Mouse (Mus musculus) kidney, embryonic 14.5 days (tissue): ENCODE data around the gene H2al1o. TPM values are rescaled to one million over a fixed set of nuclear protein-coding genes. Genes with fewer than 3 reads are reported as not detected.
"Not testable (repeated sequence)": the region's sequence is repeated elsewhere in the genome, so short reads cannot be mapped to it uniquely, and the experiment has no call there.

Experiments used
- ATAC-seq: fragments of 200-750 bp; cut with Nextera tagmentation; 2 replicates; pipeline ENCODE4 v1.8.0; 2017; ENCODE audit warnings: moderate number of reproducible peaks, mild to moderate bottlenecking, moderate TSS enrichment, moderate library complexity; ENCODE audit not compliant: low FRiP score, low TSS enrichment
- H3K27ac ChIP-seq: fragments of 300-500 bp; sonication (generic); 2 replicates; pipeline ENCODE4 v1.5.1; 2014; ENCODE audit warnings: low read depth, mild to moderate bottlenecking, low read length, moderate library complexity, mixed read lengths
- H3K27me3 ChIP-seq: fragments of 300-500 bp; sonication (generic); 2 replicates; pipeline ENCODE4 v1.6.1; 2014; ENCODE audit warnings: mild to moderate bottlenecking, low read length; ENCODE audit not compliant: control insufficient read depth, insufficient read depth
- H3K36me3 ChIP-seq: fragments of 300-500 bp; sonication (generic); 2 replicates; pipeline ENCODE4 v1.6.1; 2014; ENCODE audit warnings: low read length, mixed read lengths; ENCODE audit not compliant: control insufficient read depth, insufficient read depth
- H3K4me1 ChIP-seq: fragments of 300-500 bp; sonication (generic); 2 replicates; pipeline ENCODE4 v1.6.1; 2014; ENCODE audit warnings: low read length, mixed read lengths; ENCODE audit not compliant: control insufficient read depth, insufficient read depth
- H3K4me2 ChIP-seq: fragments of 300-500 bp; sonication (generic); replicated peaks from 2 replicates; pipeline ENCODE4 v1.6.1; 2014; ENCODE audit warnings: low read depth, mild to moderate bottlenecking, low read length
- H3K4me3 ChIP-seq: fragments of 300-500 bp; sonication (generic); 2 replicates; pipeline ENCODE4 v1.5.1; 2014; ENCODE audit warnings: mild to moderate bottlenecking, low read length
- H3K9ac ChIP-seq: fragments of 300-500 bp; sonication (generic); 2 replicates; pipeline ENCODE4 v1.6.1; 2014; ENCODE audit warnings: low read depth, mild to moderate bottlenecking, low read length, moderate library complexity
- H3K9me3 ChIP-seq: fragments of 300-500 bp; sonication (generic); 2 replicates; pipeline ENCODE4 v1.6.1; 2016; ENCODE audit warnings: low read length; ENCODE audit not compliant: control insufficient read depth
- WGBS: fragments of 180-500 bp; shearing (Covaris S2); extraction: QIAGEN DNeasy Blood & Tissue Kit; methylation state at CpG from one replicate; pipeline ENCODE4 v1.1.7; 2014; 5-methylcytosine and 5-hydroxymethylcytosine counted together
- polyA plus RNA-seq: library from polyadenylated mRNA; unstranded; fragments of >200 nt; fragmentation: Nextera tagmentation; extraction: Ambion mirVana; gene quantifications from 2 replicates; pipeline ENCODE4 v1.2.1, GENCODE M21; 2014

The H2al1o gene
- polyA plus RNA-seq, result not detected in 2 replicates

- H3K36me3 ChIP-seq, H3K27me3 ChIP-seq, H3K4me2 ChIP-seq, H3K9ac ChIP-seq, H3K4me3 ChIP-seq, H3K9me3 ChIP-seq, ATAC-seq, H3K27ac ChIP-seq, H3K4me1 ChIP-seq: not testable (repeated sequence)
- WGBS, result 86% methylated on average over 3 of the region's 3 CpGs
Observed at GRCm38 (mm10) chrX:9572309-9572708, at the start of gene H2al1o. H2al1o (minus strand) TSS chrX:9572409.

GRCm38 (mm10) chrX:9598036-9598435 is 25.8 kb upstream of the H2al1o start:
- not testable (repeated sequence) for H3K36me3 ChIP-seq, H3K27ac ChIP-seq, H3K4me3 ChIP-seq, H3K4me1 ChIP-seq, H3K9ac ChIP-seq, H3K9me3 ChIP-seq, ATAC-seq, H3K4me2 ChIP-seq, H3K27me3 ChIP-seq
- 96% methylated on average over 7 of the region's 7 CpGs for WGBS

GRCm38 (mm10) chrX:9536881-9537280 is 35.3 kb downstream of the H2al1o start:
- 94% methylated on average over 3 of the region's 3 CpGs for WGBS
- H3K4me3 ChIP-seq, result no peak overlapping the region
- no peak overlapping the region for H3K4me2 ChIP-seq
- no peak overlapping the region for H3K9ac ChIP-seq
- H3K27ac ChIP-seq, result no peak overlapping the region
- no peaks in the 10 kb centered on the region for H3K9me3 ChIP-seq
- no peaks in the 10 kb centered on the region for H3K4me1 ChIP-seq
- H3K27me3 ChIP-seq, result no peaks in the 10 kb centered on the region
- H3K36me3 ChIP-seq, result no peaks in the 10 kb centered on the region
- no peak for ATAC-seq

Other genes with a start within 250 kb of the H2al1o start
- gene H2al1k, start 221.8 kb downstream of the H2al1o start, polyA plus RNA-seq, result not detected in 2 replicates
- gene Cybb, start 84.6 kb downstream of the H2al1o start, polyA plus RNA-seq, result 1.7 and 3.1 TPM in 2 replicates
- 48.2 and 51.3 TPM in 2 replicates for gene Dynlt3, start 90.6 kb upstream of the H2al1o start, polyA plus RNA-seq